Mouse (Mus musculus) layer of hippocampus, adult 9-10 months (tissue): Measurements from ENCODE around the gene Eml1.
A peak's percentile ranks its signal among the peaks of the same experiment; 100 is the strongest.

Experiments used
- DNase-seq: peaks from one replicate; pipeline ENCODE4 v3.0.0; 2022; ENCODE audit warnings: low spot score

Gene Eml1

GRCm38 (mm10) chr12:108422858-108423631, 52.3 kb downstream of the Eml1 start:
- peak; percentile 59 for DNase-seq

DNA sequence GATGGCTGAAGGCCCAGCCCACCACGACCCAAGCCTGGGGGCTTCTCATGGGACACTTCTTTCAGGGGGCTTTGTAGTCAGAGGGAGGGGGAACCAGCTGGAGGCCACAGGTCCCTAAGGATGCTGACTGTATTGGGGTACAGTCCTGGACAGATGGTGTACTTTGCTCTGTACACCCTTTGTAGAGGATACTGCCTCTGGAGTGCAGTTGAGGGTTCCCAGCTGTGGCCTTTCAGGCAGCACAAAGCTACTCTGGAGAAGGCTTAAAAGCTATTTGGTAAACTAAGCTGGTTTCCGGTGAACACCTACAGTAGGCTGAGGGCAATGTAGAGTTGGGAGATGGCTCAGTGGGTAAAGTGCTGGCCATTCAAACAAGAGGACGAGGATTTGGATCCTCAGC, 60.2 kb downstream of the Eml1 start:
- DNase-seq, result no peak

DNA sequence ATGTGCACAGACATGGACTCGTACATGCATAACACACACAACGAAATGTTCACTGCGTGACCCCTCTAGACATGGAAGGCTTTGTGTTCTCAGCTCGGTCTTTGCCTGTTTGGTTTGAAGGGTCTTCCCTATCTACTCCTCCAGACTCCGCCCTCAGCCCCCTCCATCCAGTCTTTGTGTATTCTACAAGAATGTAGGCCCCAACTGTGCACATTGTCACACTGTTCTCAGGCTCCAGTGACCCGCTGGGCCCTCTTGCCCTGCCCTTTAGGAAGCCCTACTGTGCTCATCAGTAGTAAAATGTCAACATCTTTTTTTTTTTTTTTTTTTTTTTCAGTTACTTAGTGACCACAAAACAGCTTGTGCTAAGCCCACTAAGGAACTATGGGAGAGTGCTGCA, 61.0 kb downstream of the Eml1 start:
- no peak for DNase-seq

GRCm38 (mm10) chr12:108432578-108432977, 61.8 kb downstream of the Eml1 start:
- DNase-seq, result no peak

- no peak for DNase-seq
These were observed 62.3 kb downstream of the Eml1 start for GRCm38 (mm10) chr12:108433030-108433429.

DNA sequence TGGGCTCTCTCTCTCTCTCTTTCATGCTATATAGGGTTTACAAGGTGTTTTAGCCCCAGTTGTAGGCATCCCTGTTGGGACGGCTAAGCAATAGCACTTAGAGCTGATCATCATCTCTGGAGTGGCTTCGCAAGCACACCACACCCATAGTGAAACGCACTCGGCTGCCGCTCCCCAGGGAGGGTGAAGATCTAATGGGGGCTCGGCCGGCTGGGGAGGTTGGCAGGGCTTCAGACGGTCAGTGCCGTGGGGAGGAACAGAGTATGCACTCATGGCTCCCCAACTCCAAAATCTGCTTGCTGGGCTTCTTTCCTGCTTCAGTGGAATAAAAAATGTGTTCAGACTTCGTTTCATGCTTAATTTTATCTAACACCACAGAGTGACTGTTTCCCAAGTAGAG, 62.7 kb downstream of the Eml1 start:
- no peak for DNase-seq

- no peak for DNase-seq
These were observed 64.8 kb downstream of the Eml1 start for GRCm38 (mm10) chr12:108435444-108436015.

- no peak for DNase-seq
These were observed 65.5 kb downstream of the Eml1 start for GRCm38 (mm10) chr12:108436029-108436923.

DNA sequence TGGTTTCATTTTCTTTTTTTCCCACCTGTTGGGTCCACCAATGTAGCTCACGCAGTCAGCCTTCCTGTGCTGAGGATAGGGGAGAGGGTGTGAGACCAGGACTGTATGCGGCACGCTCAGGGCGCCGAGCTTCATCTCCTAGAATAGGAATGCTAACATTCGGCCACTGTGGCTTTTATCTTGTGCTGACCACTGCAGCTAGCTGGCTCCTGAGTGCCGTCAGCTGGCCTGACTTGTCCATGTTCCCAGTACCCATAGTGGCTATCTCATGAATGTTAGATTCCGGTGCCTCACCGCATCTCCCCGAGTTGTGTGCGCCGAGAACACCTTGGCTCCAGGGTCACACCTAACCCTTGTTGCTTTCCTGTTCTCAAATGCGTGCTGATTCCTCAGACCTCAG, 66.7 kb downstream of the Eml1 start:
- no peak for DNase-seq

DNA sequence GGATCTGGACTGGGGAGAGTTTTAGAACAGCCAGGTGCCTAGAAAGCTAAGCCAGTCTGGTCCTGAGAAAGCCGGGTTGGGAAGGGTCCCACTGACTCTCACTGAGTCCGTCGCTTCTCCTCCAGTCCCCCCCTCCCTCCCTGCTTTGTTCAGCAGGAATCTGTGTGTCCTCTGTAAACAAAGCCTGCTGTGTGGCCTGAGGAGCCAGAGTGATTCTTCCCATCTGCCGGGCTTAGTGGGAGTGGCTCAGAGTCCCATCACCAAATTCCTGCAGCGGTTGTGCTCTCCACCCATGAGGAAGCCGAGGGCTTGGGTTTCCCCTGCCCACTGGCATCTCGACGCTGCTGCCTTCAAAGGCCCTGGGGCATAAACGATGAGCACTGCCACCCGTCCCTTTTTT, 72.5 kb downstream of the Eml1 start:
- DNase-seq, result no peak

GRCm38 (mm10) chr12:108443708-108444107, 73.0 kb downstream of the Eml1 start:
- no peak for DNase-seq

DNA sequence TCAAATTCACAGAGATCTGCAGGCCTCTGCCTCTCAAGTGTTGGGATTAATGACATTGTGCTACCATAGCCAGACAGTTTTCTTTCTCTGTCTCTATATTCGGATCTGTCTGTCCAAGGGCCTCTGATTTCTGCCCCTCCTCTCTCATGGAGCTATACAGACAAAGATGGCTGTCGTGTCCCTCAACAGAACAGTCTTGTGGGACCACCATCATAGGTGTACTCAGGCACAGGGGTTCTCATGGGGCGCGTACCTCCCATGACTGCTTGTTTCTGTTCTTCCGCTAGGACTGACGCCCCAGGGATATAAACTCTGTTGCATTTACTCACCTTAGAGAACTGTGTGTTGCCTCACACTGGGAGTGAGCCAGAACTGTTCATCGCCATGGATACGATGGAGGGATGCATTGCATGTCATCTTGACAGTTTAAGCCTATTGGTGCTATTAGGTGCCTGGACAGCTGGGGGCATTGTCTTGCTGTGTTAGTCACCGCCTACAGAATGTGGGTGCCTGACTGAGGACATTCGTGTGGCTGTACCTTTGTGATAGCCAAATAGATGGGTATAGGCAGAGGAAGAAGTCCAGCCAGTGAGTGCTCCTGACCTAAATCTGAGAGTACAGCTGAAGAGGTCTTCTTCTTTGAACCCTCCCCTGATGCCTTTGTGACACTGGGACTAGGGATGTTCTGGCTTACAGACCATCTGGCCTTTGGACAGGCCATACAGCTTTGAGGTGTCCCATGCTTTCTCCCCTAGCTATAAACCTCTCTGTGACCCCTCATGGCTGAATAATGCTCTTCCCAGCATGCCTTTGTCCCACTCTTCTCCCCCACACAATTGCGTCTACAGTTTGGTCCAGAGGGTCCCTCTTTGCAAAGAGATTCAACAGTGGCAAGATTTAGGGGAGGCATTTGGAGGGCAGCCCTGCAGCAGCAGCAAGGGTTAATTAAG, 73.7 kb downstream of the Eml1 start:
- DNase-seq, result no peak

- no peak for DNase-seq
These were observed 76.0 kb downstream of the Eml1 start for GRCm38 (mm10) chr12:108446721-108447120.

- DNase-seq, result no peak
These were observed 77.6 kb downstream of the Eml1 start for GRCm38 (mm10) chr12:108448396-108448795.

DNA sequence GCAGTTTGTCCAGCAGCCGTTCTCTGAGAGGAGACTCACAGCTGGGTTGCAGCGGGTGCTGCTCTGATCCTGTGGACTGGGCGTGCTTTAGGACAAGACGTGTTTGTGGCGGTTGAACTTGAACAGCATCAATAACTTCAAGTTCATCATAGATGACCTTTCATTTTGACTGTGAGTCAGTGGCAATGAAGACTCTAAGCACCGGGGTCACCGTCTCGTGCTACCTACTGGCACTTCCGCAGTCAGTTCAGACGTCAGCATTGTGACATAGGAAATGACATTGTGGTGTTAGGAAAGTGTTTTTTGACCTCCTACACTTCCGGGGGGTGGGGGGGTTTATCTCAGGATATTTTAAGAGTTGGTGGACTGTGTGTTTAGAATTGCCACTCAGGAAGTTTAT, 79.2 kb downstream of the Eml1 start:
- no peak for DNase-seq

GRCm38 (mm10) chr12:108450546-108450945, 79.8 kb downstream of the Eml1 start:
- DNase-seq, result no peak

DNA sequence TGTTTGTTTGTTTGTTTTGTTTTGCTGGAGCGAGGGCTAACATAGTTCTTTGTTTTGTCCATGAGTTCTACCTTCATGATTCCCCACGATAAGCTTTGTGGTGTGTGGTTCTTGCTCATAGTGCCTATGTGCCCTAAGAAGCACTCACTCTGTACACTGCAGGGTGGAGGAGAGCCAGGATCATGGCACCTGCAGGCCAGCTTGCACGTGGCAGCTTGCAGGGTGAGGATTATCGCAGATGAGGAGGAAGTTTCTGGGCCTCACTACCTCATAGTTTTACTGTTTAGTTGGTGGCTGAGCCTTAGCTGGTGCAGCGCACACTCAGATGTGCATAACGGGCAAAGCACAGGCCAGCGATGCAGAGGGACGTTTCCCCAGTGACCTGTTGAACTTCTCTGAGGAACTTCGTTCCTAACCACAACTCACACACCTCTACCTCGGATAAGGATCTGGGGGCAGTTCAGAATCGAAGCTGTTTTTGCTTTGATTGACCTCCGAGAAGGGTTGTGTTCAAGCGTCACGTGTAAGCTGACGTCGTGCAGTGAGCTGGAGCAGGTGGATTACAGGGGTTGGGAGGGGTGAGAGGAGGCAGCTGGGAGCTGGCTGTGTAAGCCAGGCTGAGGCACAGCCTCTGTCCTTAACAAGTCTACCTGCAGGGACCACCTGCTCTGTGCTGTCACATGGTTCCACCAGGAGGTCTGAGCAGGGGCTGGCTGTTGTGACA, 81.6 kb downstream of the Eml1 start:
- DNase-seq, result no peak

- no peak for DNase-seq
These were observed 82.8 kb downstream of the Eml1 start for GRCm38 (mm10) chr12:108453561-108454044.

GRCm38 (mm10) chr12:108455004-108455403, 84.2 kb downstream of the Eml1 start:
- no peak for DNase-seq

DNA sequence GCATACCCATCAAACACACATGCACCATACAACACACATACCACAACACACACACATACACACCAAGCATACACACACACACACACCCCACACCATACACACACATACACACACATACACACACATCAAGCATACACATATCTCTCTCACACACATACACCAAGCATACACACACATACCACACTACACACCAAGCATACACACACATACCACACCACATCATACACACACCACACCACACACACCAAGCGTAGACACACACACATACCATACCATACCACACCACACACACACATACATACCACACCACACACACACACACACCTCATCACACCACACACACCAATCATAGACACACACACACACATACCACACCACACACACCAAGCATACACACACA, 102.1 kb downstream of the Eml1 start:
- no peak for DNase-seq

GRCm38 (mm10) chr12:108474440-108474839, 103.7 kb downstream of the Eml1 start:
- no peak for DNase-seq
